Mouse (Mus musculus): ENCODE measurements around the gene Enox1. TPM values are rescaled to one million over a fixed set of nuclear protein-coding genes. Genes with fewer than 3 reads are reported as not detected.
A peak's percentile ranks its signal among the peaks of the same experiment; 100 is the strongest.

Gene Enox1
- total RNA-seq, 2 experiments from 2014 or later, result 59.2 to 70.2 TPM

DNA sequence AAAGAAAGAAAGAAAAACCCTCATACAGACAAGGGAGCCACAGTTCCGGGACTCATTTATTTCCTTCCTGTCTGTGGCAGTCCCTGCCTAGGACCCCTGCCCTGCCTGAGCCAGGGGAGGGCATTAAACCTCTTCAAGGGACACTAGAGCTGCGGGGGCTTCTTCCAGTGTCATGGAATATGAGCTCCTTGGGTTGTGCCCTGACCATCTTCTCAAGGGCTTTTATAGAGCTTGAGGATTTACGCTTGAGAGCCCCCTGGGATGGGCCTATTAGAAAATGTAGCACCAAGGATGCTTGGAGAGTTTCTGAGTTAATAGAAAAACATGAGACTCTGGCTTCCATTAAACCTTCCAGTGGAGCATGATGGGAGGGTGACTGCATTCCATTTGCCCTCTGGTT, 39.7 kb downstream of the Enox1 start:
- no peak for DNase-seq

DNA sequence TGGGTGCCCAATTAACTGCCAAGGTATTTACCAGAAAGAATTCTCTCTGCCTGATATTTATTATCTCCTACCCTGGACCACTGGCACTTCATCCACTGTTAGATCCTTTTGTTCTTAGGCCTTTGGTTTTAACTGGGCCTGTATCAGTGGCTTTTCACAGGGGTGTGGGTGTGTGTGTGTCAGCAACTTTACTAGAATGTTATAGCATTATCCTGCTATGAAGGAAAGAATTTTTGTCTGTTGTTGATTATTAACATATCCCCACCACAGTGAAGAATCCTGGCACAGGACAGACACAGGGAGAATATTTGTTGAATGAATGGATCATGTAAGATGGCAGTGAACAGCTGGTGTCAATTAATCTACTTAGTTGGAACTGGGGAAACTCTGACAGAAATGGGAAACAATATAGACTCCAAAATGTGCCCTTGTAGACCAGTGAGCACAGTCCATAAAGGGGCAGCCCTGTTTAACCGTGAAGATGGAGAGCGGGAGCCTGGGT, 40.9 kb downstream of the Enox1 start:
- DNase-seq, result no peak

DNA sequence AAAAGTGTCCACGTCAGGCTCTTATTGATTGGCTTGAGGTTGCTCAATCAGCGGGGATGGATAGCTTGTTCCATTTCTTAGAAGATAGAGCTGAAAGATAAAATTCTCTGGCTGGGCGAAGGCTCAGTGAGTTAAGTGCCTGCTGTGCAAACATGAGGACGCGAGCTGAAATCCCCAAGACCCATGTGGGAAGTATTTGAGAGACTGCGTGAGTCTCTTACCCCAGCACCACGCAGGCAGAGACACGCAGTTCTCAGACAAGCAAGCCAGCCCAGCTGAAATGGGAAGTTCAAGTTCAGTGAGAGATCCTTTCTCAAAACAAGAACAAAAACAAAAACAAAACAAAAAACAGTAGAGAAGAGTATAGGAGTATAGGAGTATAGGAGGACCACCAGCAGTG, 54.3 kb downstream of the Enox1 start:
- DNase-seq, result no peak

DNA sequence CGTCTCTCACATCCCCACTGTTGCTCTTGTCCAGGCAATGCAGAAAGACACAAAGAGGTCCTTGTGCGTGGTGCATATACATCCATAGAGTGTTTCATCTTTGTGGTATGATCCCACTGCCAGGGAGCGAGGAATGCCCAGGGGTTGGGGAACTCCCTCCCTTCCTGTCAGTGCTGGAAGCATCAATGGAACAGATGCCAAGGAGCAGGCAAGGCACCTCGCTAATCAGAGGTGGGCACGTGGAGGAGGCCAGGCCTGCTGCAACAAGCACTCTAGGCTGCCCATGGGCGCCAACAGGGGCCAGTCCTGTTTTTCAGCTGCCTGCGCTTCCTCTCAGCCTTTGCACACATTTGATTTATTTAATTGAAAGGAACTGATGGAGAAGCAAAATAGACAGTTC, 56.6 kb downstream of the Enox1 start:
- DNase-seq, result no peak

DNA sequence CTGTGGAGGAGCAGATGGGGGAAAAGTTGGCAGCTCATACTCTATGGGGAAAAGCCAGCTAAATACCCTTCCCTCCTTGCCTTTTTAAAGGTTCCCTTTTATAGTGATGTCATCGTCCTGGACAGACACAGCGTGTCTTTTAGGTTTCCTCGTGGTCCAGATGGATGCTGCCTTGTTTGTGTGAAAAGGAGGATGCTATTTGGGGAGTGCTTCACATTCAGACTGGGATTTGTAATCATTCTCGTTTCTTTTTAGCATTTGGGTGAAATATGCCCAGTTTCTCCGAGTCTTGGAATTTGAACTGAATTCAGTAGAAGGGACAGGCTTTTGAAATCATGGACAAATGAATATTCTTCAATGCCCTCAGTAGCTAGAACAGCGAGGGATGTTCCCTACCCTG, 58.3 kb downstream of the Enox1 start:
- peak in 1 of 2 experiments; percentile 23 for DNase-seq

DNA sequence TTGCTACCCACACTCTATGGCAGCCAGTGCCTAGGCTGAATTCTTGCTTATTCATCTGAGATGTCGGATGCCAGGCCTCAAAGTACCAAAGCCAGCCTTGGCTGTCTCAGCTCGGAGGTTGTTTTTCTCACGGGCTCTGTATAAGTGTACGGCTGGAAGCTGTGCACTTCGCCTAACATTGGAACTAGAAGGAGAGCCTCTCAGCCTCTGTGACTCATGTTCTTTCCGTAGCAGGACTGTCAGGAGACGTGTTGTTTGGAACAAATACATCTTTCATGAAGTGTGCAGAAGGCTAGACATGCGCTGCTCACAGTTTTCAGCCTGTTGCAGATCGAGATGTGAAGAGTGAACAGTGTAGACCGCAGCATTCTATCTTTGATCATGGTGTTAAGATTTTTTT, 68.8 kb downstream of the Enox1 start:
- peak; percentile 27 to 40 for DNase-seq

DNA sequence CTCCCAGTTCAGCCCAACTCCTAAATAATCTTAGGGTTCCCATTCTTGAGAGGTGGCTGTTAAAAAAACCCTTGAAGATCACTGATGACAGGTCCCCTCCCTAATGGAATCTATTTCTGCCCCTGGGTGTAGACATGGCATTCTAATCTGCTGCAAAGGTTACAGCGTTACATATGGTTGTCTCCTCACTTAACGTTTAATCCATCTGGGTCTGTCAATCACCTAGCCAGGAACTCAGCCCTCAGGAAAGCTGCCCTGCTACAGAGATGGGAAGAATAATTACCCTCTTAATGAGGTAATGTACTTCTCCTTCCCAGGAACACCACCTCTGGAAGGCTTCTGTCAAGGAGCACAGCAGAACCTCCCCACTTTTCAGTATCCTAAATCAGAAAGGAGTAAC, 82.2 kb downstream of the Enox1 start:
- no peak for DNase-seq

DNA sequence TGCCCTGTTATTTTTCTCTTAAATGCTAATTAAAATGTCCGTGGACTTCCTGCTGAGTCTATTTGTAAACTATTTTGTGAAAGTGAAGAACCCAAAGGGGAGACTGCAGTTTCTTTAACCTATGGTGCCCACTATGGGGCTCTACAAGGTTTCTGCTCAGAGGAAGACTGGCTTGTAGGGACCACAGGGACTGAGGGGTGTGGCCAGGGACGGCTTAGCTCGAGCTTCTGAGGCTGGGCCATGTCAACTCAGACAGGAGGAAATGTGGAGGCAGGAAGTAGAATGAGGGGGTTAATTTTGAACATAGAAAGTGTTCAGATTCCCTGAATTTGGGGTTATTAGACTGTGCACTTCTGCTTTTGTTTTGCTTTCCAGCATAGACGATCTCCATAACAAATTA, 82.8 kb downstream of the Enox1 start:
- no peak for DNase-seq

DNA sequence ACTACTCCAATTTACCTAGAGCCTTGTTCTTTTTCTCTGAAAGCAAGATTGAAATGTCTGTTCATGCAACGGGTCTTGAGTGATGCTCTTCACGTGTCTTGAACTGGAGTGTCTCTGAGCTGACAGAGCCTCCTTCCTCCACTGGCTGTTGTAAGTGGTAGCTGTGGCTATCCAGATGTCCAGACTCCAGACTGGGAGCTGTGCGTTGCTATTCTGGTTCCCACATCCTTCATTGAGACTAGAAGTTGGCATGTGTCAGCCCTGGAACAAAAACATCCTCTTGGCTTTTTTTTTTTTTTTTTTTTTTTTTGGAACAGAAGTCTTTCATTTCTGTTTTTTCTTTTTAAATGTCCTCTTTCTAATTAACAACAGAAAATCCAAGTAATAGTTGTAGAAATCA, 90.4 kb downstream of the Enox1 start:
- no peak for DNase-seq

DNA sequence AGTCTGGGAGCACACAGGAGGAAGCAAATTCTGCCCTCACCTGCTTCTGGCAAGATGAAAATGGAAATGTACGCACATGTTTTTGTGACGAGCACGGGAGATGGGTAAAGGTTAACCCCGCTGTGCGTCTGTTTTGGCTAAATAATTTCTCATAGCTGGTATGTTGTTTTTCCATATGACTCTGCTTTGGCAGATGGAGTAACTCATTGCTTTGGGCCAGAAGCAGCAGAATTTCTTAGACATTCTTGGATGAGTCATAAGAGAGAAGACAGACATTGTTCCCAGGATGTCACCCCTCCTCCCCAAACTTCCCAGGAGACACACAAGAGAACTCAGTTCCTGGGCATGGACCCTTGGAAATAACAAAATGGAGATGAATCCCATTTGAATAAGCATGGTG, 91.9 kb downstream of the Enox1 start:
- no peak for DNase-seq

DNA sequence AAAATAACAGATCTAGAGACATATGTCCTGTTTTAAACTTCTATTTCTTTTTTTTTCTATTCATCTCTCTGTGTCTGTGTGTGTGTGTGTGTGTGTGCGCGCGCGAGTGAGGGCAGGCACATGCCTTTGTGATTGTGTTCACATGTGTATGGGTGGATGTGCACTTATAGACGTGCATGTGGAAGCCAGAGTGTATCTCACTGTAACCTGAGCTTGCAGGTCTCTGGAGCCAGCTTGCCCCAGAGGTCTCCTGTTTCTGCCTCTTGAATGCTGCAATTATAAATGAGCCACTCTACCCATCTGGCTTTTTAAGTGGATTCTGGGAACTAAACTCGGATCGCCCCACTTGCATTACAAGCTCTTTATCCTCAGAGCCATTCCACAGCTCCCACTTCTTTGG, 92.4 kb downstream of the Enox1 start:
- DNase-seq, result no peak

DNA sequence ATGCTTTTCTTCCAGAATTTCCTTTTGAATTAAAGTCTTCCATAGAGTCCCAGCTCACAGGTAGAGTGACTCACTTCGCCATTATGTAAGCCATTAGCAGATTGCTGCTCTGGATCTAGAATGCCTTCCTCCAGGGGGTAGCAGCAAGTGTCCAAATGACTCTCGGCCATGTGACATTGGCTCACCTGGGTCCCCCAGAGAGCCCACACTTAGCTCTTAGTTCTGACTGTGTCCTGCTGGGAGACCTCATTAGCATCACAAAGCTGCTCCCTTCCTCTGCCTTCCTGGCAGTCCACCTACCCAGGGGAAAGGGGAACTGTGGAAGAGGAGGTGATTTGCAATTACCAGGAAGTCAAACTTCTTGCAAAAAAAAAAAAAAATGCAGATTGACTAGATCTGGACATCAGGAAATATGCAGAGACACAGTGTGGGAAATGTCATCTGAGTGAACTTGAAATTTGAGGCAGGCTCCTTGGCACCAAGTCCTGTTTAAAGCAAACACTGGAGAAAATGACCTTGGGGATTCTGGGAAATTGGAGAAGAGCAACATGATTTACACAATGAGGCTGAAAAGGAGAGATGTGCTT, 94.2 kb downstream of the Enox1 start:
- DNase-seq, result no peak

DNA sequence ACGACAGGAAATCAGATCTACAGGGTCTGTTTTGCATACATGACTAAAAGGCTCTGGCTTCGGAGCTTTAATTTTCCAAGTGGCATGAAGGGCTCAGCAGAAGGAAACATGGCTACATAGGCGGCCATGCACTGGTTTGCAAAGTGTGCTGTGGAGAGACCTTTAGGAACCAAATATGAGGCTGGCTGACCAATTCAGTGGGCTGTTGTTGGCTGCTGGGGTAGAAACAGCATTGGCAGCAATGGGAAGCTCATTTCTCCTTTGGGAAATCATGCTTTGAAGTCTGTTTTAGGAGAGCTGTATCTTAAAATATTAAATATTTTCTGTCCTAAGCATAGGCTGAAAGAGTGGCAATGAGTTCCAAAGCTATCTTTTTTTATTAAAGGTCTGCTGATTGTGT, 98.6 kb downstream of the Enox1 start:
- DNase-seq, result no peak

DNA sequence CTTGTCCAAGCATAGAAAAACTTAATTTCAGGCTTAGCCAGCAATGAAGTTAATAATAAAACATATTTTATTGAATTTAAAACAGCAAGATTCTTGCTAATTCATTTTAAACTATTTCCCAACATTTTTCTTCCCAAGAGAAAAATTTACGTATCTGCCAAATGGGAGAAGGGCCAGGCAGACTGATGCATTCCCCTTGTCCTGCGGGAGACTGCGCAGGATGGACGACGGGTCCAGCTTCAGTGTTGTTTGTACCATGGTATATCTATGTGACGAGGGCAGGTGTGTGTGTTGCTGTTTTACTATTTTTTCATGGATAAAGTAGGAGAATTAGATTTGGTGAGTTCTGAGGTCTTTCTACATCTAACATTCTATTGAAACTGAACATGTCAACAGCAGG, 99.1 kb downstream of the Enox1 start:
- DNase-seq, result no peak

DNA sequence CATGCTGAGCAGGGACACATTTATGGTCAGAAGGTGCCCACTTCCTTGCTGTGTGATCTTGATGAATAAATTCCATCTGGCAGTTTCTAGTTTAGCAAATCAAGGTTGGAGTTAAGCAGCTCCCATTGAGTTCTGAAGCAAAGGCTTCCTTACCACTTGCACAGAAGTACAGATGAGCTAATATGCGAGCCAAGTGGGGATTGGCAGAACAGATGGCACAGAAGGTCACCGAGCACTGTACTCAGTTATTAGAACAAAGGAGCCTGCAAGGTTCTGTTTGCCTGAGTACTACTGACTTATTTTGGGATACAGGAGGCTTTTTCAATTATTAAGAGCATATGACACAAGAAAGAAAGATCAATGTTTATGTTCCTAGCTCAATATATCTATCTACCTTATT, 100.4 kb downstream of the Enox1 start:
- peak in 1 of 2 experiments; percentile 42 for DNase-seq

DNA sequence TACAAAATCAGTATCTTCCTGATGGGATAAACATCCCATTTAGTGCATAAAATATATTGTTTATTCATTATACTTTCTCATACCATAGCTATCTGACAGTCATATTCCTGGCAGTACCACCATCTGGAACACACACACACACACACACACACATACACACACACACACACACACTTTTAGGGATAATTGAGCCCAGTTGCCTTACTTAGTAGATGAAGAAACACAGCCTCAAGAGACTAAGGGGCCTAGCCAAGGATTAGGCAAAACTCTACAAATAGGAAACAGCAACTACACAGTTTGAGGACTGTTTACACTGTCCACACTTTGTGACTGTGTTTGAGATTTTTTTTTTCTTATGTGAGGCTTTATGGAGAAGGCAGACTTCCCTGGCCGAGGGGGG, 100.9 kb downstream of the Enox1 start:
- DNase-seq, result no peak

DNA sequence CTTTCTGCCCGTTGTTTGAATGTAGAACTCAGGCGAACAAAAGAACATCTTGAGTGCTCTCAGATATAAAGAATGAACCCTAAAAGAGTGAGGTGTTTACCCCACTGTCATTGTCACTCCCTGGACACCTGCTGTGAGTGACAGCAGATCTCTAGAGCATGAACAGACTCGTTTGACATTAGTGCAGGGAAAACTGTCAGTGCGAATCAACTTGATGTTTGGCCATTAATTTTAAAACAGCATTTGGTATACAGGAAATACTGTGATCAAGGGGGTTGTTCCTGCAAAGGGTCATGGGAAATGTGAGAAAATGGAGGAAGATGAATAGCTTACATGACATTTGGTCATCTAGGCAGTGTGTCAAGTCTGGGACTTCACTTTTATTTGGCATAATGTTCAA, 101.6 kb downstream of the Enox1 start:
- no peak for DNase-seq

DNA sequence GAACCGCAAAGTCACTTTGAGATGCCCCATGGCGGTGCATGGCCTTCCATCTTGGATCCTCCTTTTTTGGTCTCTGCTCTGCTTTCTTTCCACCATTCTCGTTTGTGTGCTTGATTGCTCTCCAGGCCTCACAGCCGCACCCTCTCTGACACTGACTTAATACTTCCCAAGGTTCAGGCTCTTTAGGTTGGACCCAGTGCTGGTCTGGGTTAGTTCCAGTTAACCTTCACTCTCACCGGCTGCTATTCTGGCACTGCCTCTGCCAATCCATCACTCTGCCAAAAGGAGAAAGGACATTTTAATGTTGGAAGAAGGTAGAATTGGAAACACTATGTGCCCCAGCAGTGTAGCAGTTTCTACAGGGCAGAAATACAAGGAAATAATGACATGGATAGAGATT, 103.1 kb downstream of the Enox1 start:
- DNase-seq, result no peak

DNA sequence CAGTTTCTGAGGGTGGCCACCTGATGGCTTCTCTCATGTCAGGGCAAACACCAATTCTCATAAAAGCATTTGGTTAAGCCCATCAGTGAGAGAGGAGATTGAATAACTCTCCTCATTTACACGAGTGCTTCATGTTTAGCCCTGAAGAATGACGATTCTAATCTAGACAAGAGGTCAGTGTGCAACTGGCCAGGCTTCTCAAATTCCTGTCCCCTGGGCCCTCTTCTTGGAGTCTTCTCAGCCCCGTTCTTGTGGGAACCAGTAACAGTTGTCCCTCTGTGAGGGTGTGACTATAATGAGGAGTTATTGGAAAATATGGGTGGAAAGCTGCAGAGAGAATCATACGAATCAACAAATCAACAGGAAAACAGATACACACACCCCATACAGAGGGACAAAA, 103.5 kb downstream of the Enox1 start:
- DNase-seq, result no peak

DNA sequence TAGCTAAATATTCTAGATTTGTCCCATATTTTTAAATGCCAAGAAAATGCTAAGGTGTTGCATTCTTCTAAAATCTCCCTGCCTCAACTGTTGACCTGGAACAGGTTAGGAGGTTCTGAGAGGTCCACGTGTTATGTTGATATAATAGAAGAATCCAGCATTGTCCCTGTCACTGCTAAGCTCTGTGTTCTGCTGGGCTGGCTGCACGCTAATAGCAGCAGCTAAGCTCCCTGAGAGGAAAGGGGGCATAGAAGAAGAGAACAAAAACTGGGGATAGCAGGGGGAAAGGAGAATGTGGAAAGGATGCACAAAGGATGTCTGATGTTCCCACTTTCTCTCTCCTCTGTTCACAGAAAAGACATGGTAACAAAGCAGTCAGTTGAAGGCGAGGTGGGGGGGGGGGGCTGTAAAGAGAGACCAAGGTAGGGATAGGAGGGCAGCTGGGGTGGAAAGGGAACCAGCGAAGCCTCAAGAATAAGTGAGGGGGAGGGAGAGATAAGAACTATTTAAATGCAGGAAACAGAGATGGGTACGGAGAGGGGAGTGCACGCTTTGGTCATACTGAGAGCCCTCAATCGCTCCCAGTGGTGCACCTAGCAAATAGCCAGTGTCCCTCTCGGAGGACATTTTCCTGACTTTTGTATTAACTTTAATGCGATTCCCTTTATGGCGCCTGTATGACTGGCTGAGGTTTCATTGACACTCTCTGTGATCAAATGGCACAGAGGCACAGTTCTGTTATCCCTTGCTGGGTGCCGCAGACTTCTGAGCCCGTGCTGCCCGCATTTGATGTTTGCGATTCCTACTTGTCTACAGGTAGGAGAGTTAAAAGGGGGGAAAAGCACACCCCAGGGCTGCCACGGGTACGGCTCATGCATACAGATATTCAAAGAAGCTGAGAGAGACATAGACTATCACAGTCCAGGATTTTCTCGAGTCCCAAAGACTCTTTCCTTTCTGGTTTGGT, 110.5 kb downstream of the Enox1 start:
- DNase-seq, result no peak

DNA sequence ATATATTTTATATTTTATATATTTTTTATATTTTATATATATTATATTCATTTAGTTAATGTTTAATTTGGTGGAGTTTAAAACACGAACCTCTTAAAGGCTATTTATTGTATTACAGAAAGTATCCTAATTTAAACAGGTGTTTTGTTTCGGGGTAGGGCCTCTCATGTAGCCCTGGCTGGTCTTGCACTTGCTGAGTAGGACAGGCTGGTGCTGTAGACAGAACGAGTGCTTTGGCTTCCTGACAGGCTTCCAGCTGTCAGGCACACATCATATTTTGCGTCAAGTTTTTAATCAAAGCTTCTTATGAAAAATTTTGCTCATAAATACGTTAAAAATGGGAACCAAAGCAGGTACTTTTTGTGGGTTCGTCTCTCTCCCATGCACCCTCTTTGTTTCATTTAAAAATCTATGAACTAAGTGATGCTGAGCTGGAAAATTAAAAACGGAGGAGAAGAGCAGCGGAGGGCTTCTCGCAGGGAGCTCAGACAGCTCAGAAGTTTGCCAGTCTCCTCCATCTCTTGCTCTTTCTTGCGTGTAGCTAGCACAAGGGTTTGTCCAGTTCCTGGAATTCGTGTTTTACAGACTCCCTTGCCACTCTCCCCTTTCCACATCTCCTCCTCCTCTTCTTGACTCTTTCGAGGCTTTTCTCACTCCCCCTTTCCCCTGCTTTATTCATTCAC, 115.8 kb downstream of the Enox1 start:
- no peak for DNase-seq

DNA sequence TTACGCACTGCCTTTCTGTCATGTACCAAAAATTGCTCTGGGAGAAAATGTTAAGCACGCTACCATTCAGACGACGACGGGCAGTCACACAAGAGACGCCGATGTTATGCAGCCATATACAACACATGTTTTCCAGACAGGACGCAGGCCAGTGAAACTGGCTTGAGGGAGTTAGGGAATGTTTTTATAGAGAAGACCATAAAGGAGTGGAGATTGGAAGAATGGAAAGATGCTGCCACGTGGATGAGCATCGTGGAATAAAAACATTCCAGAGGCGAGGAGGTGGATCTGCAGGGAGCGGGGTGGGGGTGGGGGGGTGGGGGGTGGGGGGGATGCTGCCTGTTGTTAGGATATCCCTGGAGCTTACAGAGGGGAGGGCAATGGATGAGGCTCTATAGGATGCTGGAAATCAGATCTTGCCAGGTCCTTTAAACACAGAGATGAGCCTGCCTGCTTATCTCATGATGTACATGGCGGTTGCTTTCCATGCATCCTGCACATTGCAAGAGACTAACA, 116.4 kb downstream of the Enox1 start:
- no peak for DNase-seq

DNA sequence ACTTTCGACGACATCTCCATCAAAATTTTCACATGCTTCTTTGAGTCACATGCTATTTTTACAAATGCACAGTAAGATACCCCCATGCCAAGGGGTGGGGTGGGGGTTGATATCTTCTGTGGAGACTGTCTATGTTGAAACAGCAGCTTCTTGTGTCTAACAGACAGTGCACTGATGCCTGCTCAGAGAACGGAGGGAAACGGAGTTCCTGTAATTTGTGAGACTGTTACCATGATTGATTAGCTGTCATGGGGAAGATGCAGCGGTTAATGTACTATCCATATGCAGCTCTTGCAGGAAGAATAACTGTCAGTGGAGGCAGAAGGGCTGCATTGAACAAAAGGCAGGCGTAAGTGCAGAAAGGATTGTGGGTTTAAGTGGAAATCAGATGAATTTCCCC, 117.2 kb downstream of the Enox1 start:
- DNase-seq, result no peak

All from layer of hippocampus, postnatal 36 days (tissue).